Mouse (Mus musculus): ENCODE measurements around the gene Sigirr.

Sigirr gene

GRCm38 (mm10) chr7:141099911-141100691 lies at the start of gene Sigirr:
Sigirr (minus strand) TSS chr7:141100572.
- WGBS: 3% methylated on average over 56 of the region's 56 CpGs

GRCm38 (mm10) chr7:141148639-141149038 lies 48.3 kb upstream of the Sigirr start:
- WGBS: 82% methylated on average over 4 of the region's 4 CpGs

- WGBS: 71% methylated on average over 6 of the region's 6 CpGs
These were observed 46.7 kb upstream of the Sigirr start for GRCm38 (mm10) chr7:141147044-141147443.

- 84% methylated on average over 12 of the region's 12 CpGs for WGBS
These were observed 45.7 kb upstream of the Sigirr start for GRCm38 (mm10) chr7:141146043-141146595.

- WGBS: 74% methylated on average over 1 of the region's 1 CpGs
These were observed 45.0 kb upstream of the Sigirr start for GRCm38 (mm10) chr7:141145403-141145802.

- 63% methylated on average over 3 of the region's 3 CpGs for WGBS
These were observed 44.3 kb upstream of the Sigirr start for GRCm38 (mm10) chr7:141144650-141145049.

- 56% methylated on average over 2 of the region's 2 CpGs for WGBS
These were observed 43.5 kb upstream of the Sigirr start for GRCm38 (mm10) chr7:141143861-141144260.

DNA sequence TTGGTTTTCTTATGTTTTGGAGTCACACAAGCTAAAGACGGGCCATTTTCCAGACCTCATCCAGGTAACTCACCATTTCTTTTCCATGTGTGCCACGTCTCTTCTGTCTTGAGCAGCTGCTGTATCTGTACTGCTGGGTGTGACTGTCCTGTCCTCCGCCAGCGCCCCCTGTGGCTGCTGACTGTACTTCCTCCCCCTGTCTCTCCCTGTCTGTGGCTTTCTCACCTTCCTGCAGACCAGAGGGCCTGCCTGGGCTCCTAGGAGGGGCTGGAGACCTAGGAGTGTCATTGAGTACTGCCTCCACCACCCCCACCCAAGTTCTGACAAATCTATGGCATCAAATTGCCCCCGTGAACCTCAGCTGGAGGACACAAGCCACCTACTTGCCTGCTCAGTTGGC lies 42.7 kb upstream of the Sigirr start:
- WGBS: 59% methylated on average over 5 of the region's 5 CpGs

GRCm38 (mm10) chr7:141141326-141141725 lies 41.0 kb upstream of the Sigirr start:
- 95% methylated on average over 4 of the region's 4 CpGs for WGBS

DNA sequence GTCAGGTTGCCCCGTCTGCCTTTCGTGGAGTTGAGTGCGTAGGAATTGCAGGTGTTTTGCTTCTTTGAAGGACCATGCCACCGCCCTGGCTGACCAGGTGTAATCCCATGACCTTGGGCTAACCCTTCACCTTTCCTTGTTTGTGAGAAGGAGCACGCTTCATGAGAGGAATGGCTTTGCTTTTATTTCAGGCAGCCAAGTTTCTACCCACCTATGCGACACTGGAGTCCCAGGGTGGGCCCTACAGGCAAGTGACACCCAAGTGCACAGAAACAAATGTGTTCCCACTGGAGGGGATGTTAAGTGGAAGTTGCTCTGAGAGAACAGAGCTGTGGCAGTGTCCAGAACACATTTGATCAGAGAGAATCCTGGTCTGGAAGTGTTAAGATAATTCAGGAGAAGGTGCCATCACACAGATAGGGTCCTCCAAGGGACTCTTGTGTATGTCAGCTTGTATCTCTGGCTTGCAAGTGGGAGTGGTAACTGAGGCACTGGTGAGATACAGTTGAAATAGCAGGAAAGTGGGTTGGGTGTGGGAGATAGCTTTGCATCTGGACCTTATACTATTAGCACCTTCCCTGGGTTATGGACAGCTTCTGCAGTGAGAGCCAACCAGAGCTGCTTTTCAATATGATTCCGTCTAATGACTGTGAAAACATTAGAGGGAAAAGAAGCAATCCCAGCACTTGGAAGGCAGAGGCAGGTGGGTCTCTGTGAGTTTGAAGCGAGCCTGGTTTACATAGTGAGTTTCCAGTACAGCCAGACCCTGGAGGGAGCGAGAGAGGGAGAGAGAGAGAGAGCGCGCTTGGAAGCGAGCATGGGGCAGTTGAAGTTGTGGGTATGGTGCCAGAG lies 31.8 kb upstream of the Sigirr start:
- WGBS: 58% methylated on average over 12 of the region's 12 CpGs

GRCm38 (mm10) chr7:141131024-141131820 lies 30.9 kb upstream of the Sigirr start:
- under 1% methylated on average over 59 of the region's 59 CpGs for WGBS

- WGBS: 2% methylated on average over 15 of the region's 15 CpGs
These were observed 23.1 kb upstream of the Sigirr start for GRCm38 (mm10) chr7:141123517-141123856.

DNA sequence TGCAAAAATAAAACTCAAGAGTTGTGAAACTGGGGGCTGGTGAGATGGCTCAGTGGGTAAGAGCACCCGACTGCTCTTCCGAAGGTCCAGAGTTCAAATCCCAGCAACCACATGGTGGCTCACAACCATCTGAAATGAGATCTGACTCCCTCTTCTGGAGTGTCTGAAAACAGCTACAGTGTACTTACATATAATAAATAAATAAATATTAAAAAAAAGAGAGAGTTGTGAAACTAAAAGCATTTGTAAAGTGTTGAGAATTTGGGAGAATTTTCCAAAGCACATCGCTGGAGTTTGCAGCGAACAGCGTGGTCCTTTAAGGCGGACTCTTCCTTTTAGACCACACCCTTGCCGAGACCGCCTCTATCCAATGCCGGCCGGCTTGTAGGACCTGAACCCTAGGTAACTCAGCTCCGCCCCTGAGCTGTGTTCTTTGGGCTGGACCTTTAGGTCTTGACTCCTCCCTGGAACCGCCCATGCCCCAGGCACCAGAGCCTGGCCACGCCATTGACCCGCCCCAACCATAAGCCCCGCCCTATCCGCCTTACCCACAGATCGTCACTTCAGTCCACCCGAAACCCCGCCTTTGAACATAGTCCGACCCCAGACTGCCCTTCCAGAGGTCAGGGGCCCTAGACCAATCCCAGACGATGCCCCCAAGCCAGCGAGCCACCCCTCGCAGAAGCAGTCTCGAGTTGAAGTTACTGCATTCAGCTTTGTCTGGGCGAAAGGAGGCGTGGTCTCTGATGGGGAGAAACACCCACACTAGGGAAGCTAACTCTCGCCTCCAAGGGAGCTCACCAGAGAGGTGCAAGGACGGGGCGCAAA lies 22.5 kb upstream of the Sigirr start:
- WGBS: 2% methylated on average over 29 of the region's 29 CpGs

DNA sequence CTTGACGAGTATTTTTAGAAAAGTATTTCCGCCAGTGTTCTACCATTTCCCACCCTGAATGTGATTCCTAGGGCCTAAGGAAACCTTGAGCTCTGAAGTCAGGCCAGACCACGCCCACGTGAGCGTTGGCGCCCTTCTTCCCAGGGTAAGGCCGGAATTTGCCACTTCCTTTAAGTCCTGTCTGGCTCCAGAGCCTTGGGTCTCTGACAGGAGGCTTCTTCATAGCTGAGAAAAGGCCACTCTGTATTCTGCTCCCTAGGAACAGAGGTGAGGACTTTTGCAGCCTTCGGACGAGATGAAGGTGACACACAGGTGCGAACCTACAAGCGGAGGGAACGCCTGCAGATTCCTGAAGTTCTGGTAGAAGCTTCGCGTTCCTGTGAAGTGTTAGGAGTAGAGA lies 21.9 kb upstream of the Sigirr start, which contains the start of gene Ptdss2:
Ptdss2 (plus strand) TSS at position 138 of the 400 bp plus-strand sequence.
- WGBS: 45% methylated on average over 14 of the region's 14 CpGs

DNA sequence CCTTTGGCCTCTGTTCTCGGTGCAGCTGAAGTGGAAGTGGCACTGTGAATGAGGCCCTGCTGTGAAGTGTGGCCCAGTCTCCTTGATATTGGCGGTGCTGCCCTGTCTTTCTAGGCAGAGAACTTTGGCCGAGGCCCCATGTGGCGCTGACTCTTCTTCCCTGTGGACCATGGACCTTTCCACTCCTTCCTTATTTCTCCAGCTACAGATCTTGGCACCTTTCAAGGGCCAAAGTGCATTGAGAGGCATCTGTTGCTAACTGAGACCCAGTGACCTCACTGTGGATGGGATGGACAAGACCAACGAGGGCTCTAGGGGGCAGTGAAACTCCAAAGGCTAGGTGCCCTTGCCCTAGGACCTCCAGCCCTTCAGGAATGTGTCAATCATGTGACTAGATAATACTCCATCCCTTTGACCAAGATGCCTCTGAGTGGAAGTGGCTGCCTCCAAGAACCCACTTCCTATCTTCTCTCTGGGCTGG lies 20.7 kb upstream of the Sigirr start:
- WGBS: 80% methylated on average over 5 of the region's 5 CpGs

DNA sequence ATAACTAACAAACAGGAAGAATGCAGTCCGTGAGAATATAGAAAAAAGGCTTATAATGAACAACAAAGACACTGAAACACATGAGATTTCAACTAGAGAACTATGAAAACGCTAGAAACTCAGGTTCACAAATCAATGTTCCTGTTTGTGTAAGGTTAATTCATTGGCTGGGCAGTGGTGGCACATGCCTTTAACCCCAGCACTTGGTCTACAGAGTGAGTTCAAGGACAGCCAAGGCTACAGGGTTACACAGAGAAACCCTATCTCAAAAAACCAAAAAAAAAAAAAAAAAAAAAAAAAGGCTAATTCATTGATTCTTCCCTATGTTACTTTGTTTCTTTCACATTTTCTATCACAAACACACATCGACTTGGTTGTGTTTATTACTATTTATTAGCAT lies 20.2 kb upstream of the Sigirr start:
- 76% methylated on average over 3 of the region's 3 CpGs for WGBS

DNA sequence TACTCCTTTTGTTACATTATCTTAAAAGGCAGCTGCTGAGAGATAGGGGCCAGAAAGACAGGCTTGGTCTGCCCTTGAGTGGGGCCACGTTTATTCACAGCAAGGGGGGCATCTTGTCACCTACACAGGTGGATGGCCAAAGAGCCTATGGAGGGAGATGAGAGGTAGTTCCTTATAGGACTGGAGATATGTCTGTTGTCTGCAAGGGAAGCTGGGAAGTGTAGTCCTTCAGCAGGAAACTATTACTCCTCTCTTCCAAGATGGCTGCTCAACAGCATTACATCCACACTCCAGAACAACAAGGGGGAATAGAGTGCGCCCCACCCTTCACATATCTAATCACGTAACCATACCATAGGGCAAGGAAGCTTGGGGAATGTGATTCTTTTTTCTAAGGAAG lies 19.1 kb upstream of the Sigirr start:
- WGBS: 76% methylated on average over 3 of the region's 3 CpGs

DNA sequence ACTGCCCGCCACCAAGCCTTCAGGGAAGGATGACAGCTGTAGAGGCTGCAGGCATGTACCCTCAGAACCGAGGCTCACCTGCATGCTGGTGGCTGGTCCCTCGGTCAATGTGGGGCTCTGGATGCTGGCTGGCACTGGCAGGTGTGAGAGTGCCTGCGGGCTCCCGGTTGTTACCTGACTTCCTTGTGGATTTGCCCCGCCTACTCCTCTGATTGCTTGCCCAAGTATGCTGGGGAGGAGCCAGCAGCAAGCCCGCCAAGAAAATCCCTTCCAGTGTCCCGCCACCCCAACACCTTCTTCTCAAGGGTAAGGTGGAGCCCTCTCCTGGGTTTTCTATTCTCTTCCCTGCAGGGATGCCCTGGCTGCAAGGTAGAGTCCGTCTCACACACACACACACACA lies 17.3 kb upstream of the Sigirr start, which contains the start of gene Ano9:
Ano9 (minus strand) TSS at position 171 of the 400 bp plus-strand sequence.
- WGBS: 42% methylated on average over 9 of the region's 9 CpGs

GRCm38 (mm10) chr7:141115874-141116273 lies 15.5 kb upstream of the Sigirr start:
- WGBS: 87% methylated on average over 9 of the region's 9 CpGs

DNA sequence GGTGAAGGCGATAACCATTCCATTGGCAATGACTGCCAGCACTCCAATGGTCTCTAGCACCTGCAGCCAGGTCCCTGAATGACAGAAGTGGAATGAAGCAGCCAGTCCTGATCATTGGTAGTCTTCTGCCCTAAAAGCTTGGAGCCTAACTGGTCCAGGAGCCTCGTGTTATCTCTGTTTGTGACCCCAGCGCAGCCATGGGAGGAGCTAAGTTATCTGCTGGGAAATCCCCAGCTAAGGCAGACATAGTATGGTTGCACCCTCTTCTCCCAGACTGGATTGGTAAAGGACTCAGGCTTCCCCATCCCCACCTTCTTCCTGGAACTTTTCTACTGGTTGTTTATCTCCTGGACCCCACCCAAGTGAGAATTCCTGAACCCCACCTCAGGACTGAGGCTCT lies 2.8 kb upstream of the Sigirr start:
- 74% methylated on average over 3 of the region's 3 CpGs for WGBS

DNA sequence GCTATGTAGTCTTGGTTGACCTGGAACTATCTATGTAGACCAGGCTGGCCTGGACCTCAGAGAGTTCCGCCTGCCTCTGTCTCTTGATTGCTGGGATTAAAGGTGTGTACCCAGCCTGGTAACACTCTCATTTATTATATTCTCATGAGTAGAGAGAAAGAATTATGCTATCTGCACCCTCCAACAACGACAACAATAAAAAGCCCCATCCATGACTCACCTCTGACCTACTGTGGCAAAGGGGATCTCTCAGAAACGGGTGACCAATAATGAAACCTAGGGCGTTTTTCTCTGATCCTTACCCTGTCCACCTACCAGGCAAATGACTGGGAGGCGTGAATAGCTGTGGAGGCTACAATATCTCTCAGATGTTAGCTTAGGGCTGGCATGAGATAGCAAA lies 3.2 kb downstream of the Sigirr start:
- 85% methylated on average over 5 of the region's 5 CpGs for WGBS
